Mouse (Mus musculus): Measurements from ENCODE around the gene Sesn1. TPM values are rescaled to one million over a fixed set of nuclear protein-coding genes. Genes with fewer than 3 reads are reported as not detected.

Gene Sesn1
- total and polyA plus RNA-seq, 3 experiments, result 11.7 TPM; not detected in 1

- peak; percentile 95 for DNase-seq (ENCODE audit: low read depth, low spot score)
- TF ChIP-seq MAFK (IDR thresholded peaks at IDR 0.05; ENCODE audit: borderline replicate concordance, low read depth, low read length) (no peak), USF2 (IDR thresholded peaks at IDR 0.05; ENCODE audit: borderline replicate concordance in 1 of 2, insufficient read depth in 1 of 2, low read depth in 1 of 2, low read length in 2 of 2) (no peak), POLR2A (IDR thresholded peaks at IDR 0.05; ENCODE audit: control insufficient read depth in 1 of 2, insufficient read depth in 1 of 2, low read depth in 1 of 2, low read length in 2 of 2, poor library complexity in 1 of 2) (peak; percentile 27 to 82; a peak in 2 of 4 replicates), USF1 (IDR thresholded peaks at IDR 0.05; ENCODE audit: low read depth, low read length) (no peak), MYB (IDR thresholded peaks at IDR 0.05; ENCODE audit: low read depth, low read length) (peak; percentile 93), TCF12 (IDR thresholded peaks at IDR 0.05; ENCODE audit: low read depth, low read length) (no peak), TBP (IDR thresholded peaks at IDR 0.05; ENCODE audit: low read depth, low read length) (peak; percentile 75), MAZ (IDR thresholded peaks at IDR 0.05; ENCODE audit: low read depth, low read length) (no peak; the same call in 1 of the 2 replicates), HCFC1 (IDR thresholded peaks at IDR 0.05; ENCODE audit: low read depth, low read length) (peak; percentile 100), NELFE (IDR thresholded peaks at IDR 0.05; ENCODE audit: low read depth, low read length) (peak; percentile 82), ZMIZ1 (IDR thresholded peaks at IDR 0.05; ENCODE audit: low read depth, low read length) (peak; percentile 38; the same call in 1 of the 2 replicates), ETS1 (IDR thresholded peaks at IDR 0.05; ENCODE audit: low read depth, low read length) (no peak; the same call in 1 of the 2 replicates), POLR2AphosphoS5 (IDR thresholded peaks at IDR 0.05; ENCODE audit: borderline replicate concordance, low read depth, low read length) (no peak), RCOR1 (IDR thresholded peaks at IDR 0.05; ENCODE audit: low read depth, low read length) (no peak), GABPA (IDR thresholded peaks at IDR 0.05; ENCODE audit: low read depth, low read length) (no peak), SMC3 (IDR thresholded peaks at IDR 0.05; ENCODE audit: low read depth, low read length) (no peak), POLR2AphosphoS2 (IDR thresholded peaks at IDR 0.05; ENCODE audit: low read length) (0 out of 2 replicates have a peak, but pooled peaks have one; percentile 46), BHLHE40 (IDR thresholded peaks at IDR 0.05; ENCODE audit: borderline replicate concordance, low read depth, low read length) (no peak), NRF1 (IDR thresholded peaks at IDR 0.05; ENCODE audit: insufficient read depth, low read depth, low read length, poor library complexity, severe bottlenecking) (no peak), GATA1 (IDR thresholded peaks at IDR 0.05; ENCODE audit: low read depth, low read length) (peak; percentile 20; the same call in 1 of the 2 replicates), MEF2A (IDR thresholded peaks at IDR 0.05; ENCODE audit: extremely low read depth, insufficient replicate concordance, low read depth, low read length, poor library complexity, severe bottlenecking) (no peak), JUND (IDR thresholded peaks at IDR 0.05; ENCODE audit: low read depth, low read length) (no peak), MXI1 (IDR thresholded peaks at IDR 0.05; ENCODE audit: low read depth, low read length) (peak; percentile 92; the same call in 1 of the 2 replicates), CHD2 (IDR thresholded peaks at IDR 0.05; ENCODE audit: low read length) (no peak; the same call in 1 of the 2 replicates), CHD1 (IDR thresholded peaks at IDR 0.05; ENCODE audit: low read depth, low read length) (no peak), E2F4 (IDR thresholded peaks at IDR 0.05; ENCODE audit: borderline replicate concordance, low read depth, low read length) (peak; percentile 97), TAL1 (IDR thresholded peaks at IDR 0.05; ENCODE audit: low read length) (no peak), UBTF (IDR thresholded peaks at IDR 0.05; ENCODE audit: borderline replicate concordance, insufficient read depth, low read depth, low read length) (no peak), ELF1 (IDR thresholded peaks at IDR 0.05; ENCODE audit: low read depth, low read length) (no peak), MAX (IDR thresholded peaks at IDR 0.05; ENCODE audit: low read length) (peak; percentile 76; the same call in 1 of the 2 replicates), ZNF384 (IDR thresholded peaks at IDR 0.05; ENCODE audit: low read depth, low read length) (peak; percentile 56; the same call in 1 of the 2 replicates), ZC3H11A (IDR thresholded peaks at IDR 0.05; ENCODE audit: low read depth, low read length) (no peak), SIN3A (IDR thresholded peaks at IDR 0.05; ENCODE audit: low read length) (peak; percentile 97), EP300 (IDR thresholded peaks at IDR 0.05; ENCODE audit: low read depth in 1 of 2, low read length in 2 of 2) (no peak), KAT2A (conservative IDR thresholded peaks at IDR 0.05; ENCODE audit: low read depth, low read length) (peak; percentile 93), CTCF (IDR thresholded peaks at IDR 0.05 in 2 of 3, conservative IDR thresholded peaks at IDR 0.05 in 1 of 3; ENCODE audit: control insufficient read depth in 1 of 3, insufficient read depth in 1 of 3, low read depth in 2 of 3, low read length in 3 of 3, poor library complexity in 1 of 3, severe bottlenecking in 1 of 3) (no peak)
Measured at GRCm38 (mm10) chr10:41809080-41809770, 510 bp upstream of the Sesn1 start.

More at GRCm38 (mm10) chr10:41809080-41809770, 510 bp upstream of the Sesn1 start:
- Histone ChIP-seq H3K79me2 (ENCODE audit: control insufficient read depth, insufficient read depth, low read length, poor library complexity) (peaks cover 15% of the 10 kb centered on the region), H3K9ac (ENCODE audit: control insufficient read depth, low read depth, low read length, poor library complexity, severe bottlenecking) (peak overlapping the region; percentile 82), H3K9me3 (replicated peaks; ENCODE audit: insufficient read depth, low read length) (no peaks in the 10 kb centered on the region), H3K4me1 (ENCODE audit: control insufficient read depth in 1 of 2, insufficient read depth in 2 of 2, low read length in 2 of 2) (peaks cover 5 to 12% of the 10 kb centered on the region in 2 experiments), H3K27me3 (ENCODE audit: control insufficient read depth in 1 of 2, insufficient read depth in 2 of 2, low read length in 2 of 2) (no peaks in the 10 kb centered on the region), H3K4me3 (ENCODE audit: control insufficient read depth in 1 of 2, insufficient read depth in 1 of 2, low read depth in 2 of 2, low read length in 2 of 2) (peak overlapping the region; percentile 64 to 76), H3K27ac (ENCODE audit: control insufficient read depth, low read depth, low read length) (peak overlapping the region; percentile 94), H3K36me3 (ENCODE audit: control insufficient read depth in 1 of 2, insufficient read depth in 2 of 2, low read length in 2 of 2) (peaks cover 0 to 22% of the 10 kb centered on the region in 2 experiments; a peak in 2 of 4 replicates)

All from MEL (cell line).